Mouse (Mus musculus) cerebellum, adult 2 months (tissue): ENCODE results near the gene Copz1.

ENCODE experiments used
- CTCF ChIP-seq: fragments of 200-500 bp; IDR thresholded peaks from 2 replicates; pipeline ENCODE4 v1.5.1; 2011; ENCODE audit warnings: low read depth, mild to moderate bottlenecking, control low read depth, low read length, moderate library complexity, borderline replicate concordance; ENCODE audit not compliant: insufficient read depth
- POLR2A ChIP-seq: fragments of 200-500 bp; IDR thresholded peaks from 2 replicates; pipeline ENCODE4 v1.6.1; 2011; ENCODE audit warnings: low read length, control low read depth, borderline replicate concordance; ENCODE audit not compliant: insufficient read depth

DNA sequence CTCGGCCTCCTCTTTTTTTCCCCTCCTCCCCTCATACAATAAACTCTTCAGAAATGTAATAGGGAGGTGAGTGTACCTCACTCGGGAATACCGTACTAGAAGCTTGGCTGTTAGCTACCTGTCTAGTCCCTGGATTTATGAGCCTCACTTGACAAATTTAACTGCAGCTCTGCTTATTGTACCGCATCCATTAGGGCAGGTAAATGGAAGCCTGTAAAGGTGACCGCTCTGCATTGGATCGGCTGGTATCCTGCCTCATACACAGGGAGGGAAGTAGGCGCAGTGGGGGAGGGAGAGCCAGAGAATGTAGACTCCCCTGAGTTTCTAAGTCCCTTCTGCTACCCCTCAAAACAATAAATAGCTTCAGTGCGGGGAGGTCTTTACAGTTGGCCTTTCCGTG lies 18.3 kb downstream of the Copz1 start:
- TF ChIP-seq CTCF (no peak), POLR2A (no peak)
